Mouse (Mus musculus): ENCODE measurements around the gene Lrrc51. TPM values are rescaled to one million over a fixed set of nuclear protein-coding genes. Genes with fewer than 3 reads are reported as not detected.

The Lrrc51 gene
- polyA plus RNA-seq, 1 experiment from 2014 or later, result 9.6 TPM

DNA sequence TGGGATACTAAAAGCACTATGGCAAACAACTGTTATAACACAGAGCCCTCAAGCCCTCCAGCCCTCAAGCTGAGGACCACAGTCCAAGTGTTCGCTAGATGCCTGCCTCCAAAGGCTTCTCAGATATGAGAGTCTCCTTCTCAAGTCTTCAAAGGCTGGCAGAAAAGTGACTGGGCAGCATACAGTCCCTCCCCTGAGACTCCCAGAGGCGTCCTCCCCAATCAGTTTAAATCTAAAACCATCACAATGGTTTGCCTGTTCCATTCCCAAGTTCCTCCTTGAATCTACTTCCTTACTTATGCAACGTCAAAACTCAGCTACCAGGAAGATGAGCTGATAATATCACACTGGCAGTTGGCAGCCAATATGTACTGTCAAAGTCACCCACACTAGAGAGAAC is 70.3 kb downstream of the Lrrc51 start, which contains the start of gene Anapc15:
TSS of gene Anapc15 (plus strand) at position 301 of the 400 bp plus-strand sequence.
- 85% methylated on average over 3 of the region's 3 CpGs for WGBS
- H3K27me3 ChIP-seq (replicated peaks; ENCODE audit: control insufficient read depth, insufficient read depth, low read length), result no peaks in the 10 kb centered on the region
- H3K9me3 ChIP-seq (ENCODE audit: control insufficient read depth, low read length), result no peaks in the 10 kb centered on the region
- no peak within 1 kb of the TSS for H3K4me2 ChIP-seq (ENCODE audit: low read length)
- no peak for ATAC-seq
- H3K9ac ChIP-seq (replicated peaks; ENCODE audit: low read depth, low read length), result no peak within 1 kb of the TSS
- no peaks in the 10 kb centered on the region for H3K36me3 ChIP-seq (ENCODE audit: control insufficient read depth, insufficient read depth)
- H3K27ac ChIP-seq (ENCODE audit: low read length), result no peak within 1 kb of the TSS
- H3K4me1 ChIP-seq (replicated peaks; ENCODE audit: control insufficient read depth, insufficient read depth, low read length), result no peaks in the 10 kb centered on the region
- no peak within 1 kb of the TSS for H3K4me3 ChIP-seq (replicated peaks; ENCODE audit: low read length)

Small RNA genes within 50 kb of the gene (microRNA-seq; reads per million reads assigned to microRNA genes)
- gene Gm22655, result not detected

Other genes with a start within 250 kb of the Lrrc51 start
- gene Phox2a, start 115.6 kb downstream of the Lrrc51 start, polyA plus RNA-seq (2015; fragmentation: Nextera tagmentation; extraction: Ambion mirVana), result not detected in 2 replicates
- gene Inppl1, start 95.7 kb downstream of the Lrrc51 start, polyA plus RNA-seq (2015; fragmentation: Nextera tagmentation; extraction: Ambion mirVana), result 20.0 and 20.5 TPM in 2 replicates
- gene Folr2, start 76.7 kb downstream of the Lrrc51 start, polyA plus RNA-seq (2015; fragmentation: Nextera tagmentation; extraction: Ambion mirVana), result 0.65 and 0.94 TPM in 2 replicates
- 68.6 and 72.3 TPM in 2 replicates for gene Anapc15, start 70.2 kb downstream of the Lrrc51 start, polyA plus RNA-seq (2015; fragmentation: Nextera tagmentation; extraction: Ambion mirVana)
- gene Folr1, start 63.1 kb downstream of the Lrrc51 start, polyA plus RNA-seq (2015; fragmentation: Nextera tagmentation; extraction: Ambion mirVana), result 17.1 and 19.2 TPM in 2 replicates
- gene Lamtor1, start 28.0 kb downstream of the Lrrc51 start, polyA plus RNA-seq (2015; fragmentation: Nextera tagmentation; extraction: Ambion mirVana), result 149 and 166 TPM in 2 replicates
- gene Tomt, start 27.5 kb downstream of the Lrrc51 start, polyA plus RNA-seq (2015; fragmentation: Nextera tagmentation; extraction: Ambion mirVana), result 0.54 and 0.72 TPM in 2 replicates
- 64.8 and 68.6 TPM in 2 replicates for gene Numa1, start 216 bp upstream of the Lrrc51 start, polyA plus RNA-seq (2015; fragmentation: Nextera tagmentation; extraction: Ambion mirVana)
- 3.5 and 5.0 TPM in 2 replicates for gene Il18bp, start 84.8 kb upstream of the Lrrc51 start, polyA plus RNA-seq (2015; fragmentation: Nextera tagmentation; extraction: Ambion mirVana)
- gene Rnf121, start 131.6 kb upstream of the Lrrc51 start, polyA plus RNA-seq (2015; fragmentation: Nextera tagmentation; extraction: Ambion mirVana), result 36.3 TPM in 2 replicates
- gene Xndc1, start 131.6 kb upstream of the Lrrc51 start, polyA plus RNA-seq (2015; fragmentation: Nextera tagmentation; extraction: Ambion mirVana), result 34.8 and 41.2 TPM in 2 replicates
- 1.3 and 1.7 TPM in 2 replicates for gene Xntrpc, start 131.8 kb upstream of the Lrrc51 start, polyA plus RNA-seq (2015; fragmentation: Nextera tagmentation; extraction: Ambion mirVana)
- gene Trpc2, start 149.2 kb upstream of the Lrrc51 start, polyA plus RNA-seq (2015; fragmentation: Nextera tagmentation; extraction: Ambion mirVana), result 0.24 TPM in 1 of 2 replicates, not detected in the other
- gene Art1, start 167.8 kb upstream of the Lrrc51 start, polyA plus RNA-seq (2015; fragmentation: Nextera tagmentation; extraction: Ambion mirVana), result 0.10 and 0.48 TPM in 2 replicates
- gene Art5, start 175.6 kb upstream of the Lrrc51 start, polyA plus RNA-seq (2015; fragmentation: Nextera tagmentation; extraction: Ambion mirVana), result 0.70 and 0.71 TPM in 2 replicates
- 0.08 TPM in 1 of 2 replicates, not detected in the other for gene Chrna10, start 182.9 kb upstream of the Lrrc51 start, polyA plus RNA-seq (2015; fragmentation: Nextera tagmentation; extraction: Ambion mirVana)

Data from forebrain, embryonic 16.5 days (tissue).